Mouse (Mus musculus) ES-CJ7 (cell line): ENCODE measurements around the gene Chrdl2.
"Not testable (repeated sequence)": the region's sequence is repeated elsewhere in the genome, so short reads cannot be mapped to it uniquely, and the experiment has no call there.

ENCODE experiments used
- DNase-seq: peaks from one replicate; pipeline ENCODE4 v3.0.0; 2011; ENCODE audit warnings: low read depth, low spot score

Chrdl2 gene

GRCm38 (mm10) chr7:100034815-100035463 is 29.0 kb downstream of the Chrdl2 start:
- no peak for DNase-seq

GRCm38 (mm10) chr7:100036050-100036449 is 30.1 kb downstream of the Chrdl2 start:
- DNase-seq: no peak

- no peak for DNase-seq
Measured at GRCm38 (mm10) chr7:100036495-100036894, 30.5 kb downstream of the Chrdl2 start.

- peak; percentile 18 for DNase-seq
Measured at GRCm38 (mm10) chr7:100042120-100042519, 36.1 kb downstream of the Chrdl2 start.

- DNase-seq: no peak
Measured at GRCm38 (mm10) chr7:100043096-100043495, 37.1 kb downstream of the Chrdl2 start.

GRCm38 (mm10) chr7:100043605-100044031 is 37.6 kb downstream of the Chrdl2 start:
- DNase-seq: no peak

- no peak for DNase-seq
Measured at GRCm38 (mm10) chr7:100046486-100046885, 40.5 kb downstream of the Chrdl2 start.

GRCm38 (mm10) chr7:100051904-100052303 is 45.9 kb downstream of the Chrdl2 start:
- no peak for DNase-seq

- DNase-seq: not testable (repeated sequence)
Measured at GRCm38 (mm10) chr7:100052991-100053390, 47.0 kb downstream of the Chrdl2 start.

- no peak for DNase-seq
Measured at GRCm38 (mm10) chr7:100073959-100074358, 68.0 kb downstream of the Chrdl2 start.

GRCm38 (mm10) chr7:100076296-100076695 is 70.3 kb downstream of the Chrdl2 start:
- no peak for DNase-seq

GRCm38 (mm10) chr7:100077071-100077470 is 71.1 kb downstream of the Chrdl2 start:
- no peak for DNase-seq

GRCm38 (mm10) chr7:100080087-100080781 is 74.3 kb downstream of the Chrdl2 start:
- DNase-seq: no peak

GRCm38 (mm10) chr7:100082836-100083235 is 76.9 kb downstream of the Chrdl2 start:
- no peak for DNase-seq

GRCm38 (mm10) chr7:100083812-100084211 is 77.8 kb downstream of the Chrdl2 start:
- DNase-seq: no peak
